Mouse (Mus musculus) colon, adult 2 months (tissue): ENCODE measurements around the gene Trnau1ap. TPM values are rescaled to one million over a fixed set of nuclear protein-coding genes. Genes with fewer than 3 reads are reported as not detected.

Experiments
- polyA plus RNA-seq: library from polyadenylated mRNA; depleted of rRNA; stranded (reverse); fragments of >200 nt; gene quantifications from 2 replicates; pipeline ENCODE4 v1.2.3, GENCODE M21; 2012; rRNA removed

Trnau1ap gene
- polyA plus RNA-seq, result 13.8 and 18.0 TPM in 2 replicates

DNA sequence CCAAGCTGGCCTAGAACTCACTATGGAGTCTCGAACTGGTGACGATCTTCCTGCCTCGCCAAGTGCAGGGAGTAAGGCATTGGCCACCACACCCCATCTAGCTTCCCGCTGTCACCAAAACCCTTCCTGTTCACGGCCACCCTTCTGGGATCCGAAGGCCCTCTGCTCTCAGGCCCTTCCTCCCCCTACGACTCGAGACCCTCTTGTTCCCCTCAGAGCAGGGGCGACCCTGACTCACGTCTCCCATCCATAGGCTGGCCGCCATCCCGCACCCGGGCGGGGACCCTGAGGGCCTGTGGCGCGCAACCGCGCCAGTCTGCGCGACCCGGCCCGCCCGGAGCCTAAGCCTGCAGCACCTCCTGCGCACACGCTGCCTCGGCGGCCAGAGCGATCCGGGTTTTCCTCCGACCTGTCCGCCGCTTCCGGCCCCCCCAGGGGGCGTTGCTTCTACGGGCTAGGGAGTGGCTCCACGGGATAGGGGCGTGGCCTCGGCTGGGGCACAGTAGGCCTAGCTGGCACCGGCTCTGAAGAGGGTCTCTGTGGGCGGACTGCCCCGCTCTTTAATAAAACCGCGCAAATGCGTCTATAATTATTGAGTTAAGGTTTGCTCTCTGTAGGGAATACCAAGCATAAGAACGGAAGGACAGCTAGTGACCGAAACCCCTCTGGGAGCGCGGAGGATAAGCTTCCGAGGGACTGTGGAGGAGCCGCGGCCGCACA lies at the start of gene Trnau1ap:
Trnau1ap (minus strand) TSS at position 424 of the 720 bp plus-strand sequence.

GRCm38 (mm10) chr4:132353481-132353885 lies 24.1 kb upstream of the Trnau1ap start, which contains the start of gene Rcc1:
Gene Rcc1 (minus strand): TSS chr4:132353605.

GRCm38 (mm10) chr4:132302939-132303479 lies 26.3 kb downstream of the Trnau1ap start, which contains the start of gene Rab42:
Gene Rab42 (minus strand): TSS chr4:132303385.

GRCm38 (mm10) chr4:132274156-132274862 lies 55.0 kb downstream of the Trnau1ap start, which contains the start of gene Taf12:
Gene Taf12 (plus strand): TSS chr4:132274375.

Other genes starting within 250 kb of the Trnau1ap start
- gene Oprd1, start 185.1 kb downstream of the Trnau1ap start, polyA plus RNA-seq, result 1.2 and 1.3 TPM in 2 replicates
- 12.4 and 14.9 TPM in 2 replicates for gene Ythdf2, start 117.2 kb downstream of the Trnau1ap start, polyA plus RNA-seq
- 9.8 and 14.2 TPM in 2 replicates for gene Gmeb1, start 67.9 kb downstream of the Trnau1ap start, polyA plus RNA-seq
- 3.2 and 6.4 TPM in 2 replicates for gene Taf12, start 55.2 kb downstream of the Trnau1ap start, polyA plus RNA-seq
- 4.2 and 5.1 TPM in 2 replicates for gene Rab42, start 26.2 kb downstream of the Trnau1ap start, polyA plus RNA-seq
- gene Rcc1, start 24.1 kb upstream of the Trnau1ap start, polyA plus RNA-seq, result 11.3 and 11.9 TPM in 2 replicates
- gene Phactr4, start 93.0 kb upstream of the Trnau1ap start, polyA plus RNA-seq, result 10.0 and 11.8 TPM in 2 replicates
- 2.7 and 3.7 TPM in 2 replicates for gene Med18, start 134.4 kb upstream of the Trnau1ap start, polyA plus RNA-seq
- gene Sesn2, start 181.0 kb upstream of the Trnau1ap start, polyA plus RNA-seq, result 11.0 and 12.6 TPM in 2 replicates
- gene Atpif1, start 204.1 kb upstream of the Trnau1ap start, polyA plus RNA-seq, result 144 and 165 TPM in 2 replicates
- gene Dnajc8, start 206.0 kb upstream of the Trnau1ap start, polyA plus RNA-seq, result 10.1 and 13.4 TPM in 2 replicates
- 4.0 and 5.9 TPM in 2 replicates for gene Ptafr, start 234.5 kb upstream of the Trnau1ap start, polyA plus RNA-seq